Mouse (Mus musculus) ES-E14 (cell line): Measurements from ENCODE around the gene Vash2. TPM values are rescaled to one million over a fixed set of nuclear protein-coding genes. Genes with fewer than 3 reads are reported as not detected.

ENCODE experiments used
- DNase-seq: peaks from one replicate; pipeline ENCODE4 v3.0.0-alpha.2; 2013; ENCODE audit warnings: low read depth, low spot score
- H3K27ac ChIP-seq: 2 replicates; pipeline ENCODE4 v1.5.1; 2012; ENCODE audit warnings: low read depth, mild to moderate bottlenecking, low read length, moderate library complexity, mixed read lengths; ENCODE audit not compliant: poor library complexity, insufficient read depth, severe bottlenecking
- H3K36me3 ChIP-seq: 2 replicates; pipeline ENCODE4 v1.6.1; 2012; ENCODE audit warnings: mild to moderate bottlenecking, low read length, moderate library complexity, mixed read lengths; ENCODE audit not compliant: control insufficient read depth, poor library complexity, insufficient read depth, severe bottlenecking
- H3K4me1 ChIP-seq, 2 experiments: fragments of 150-350 bp in 1 of 2; sonication (generic) in 1 of 2; 2 replicates each; pipeline ENCODE4 v1.6.1; 2012; ENCODE audit warnings: low read length in 2 of 2, mild to moderate bottlenecking in 1 of 2, mixed read lengths in 1 of 2; ENCODE audit not compliant: control insufficient read depth in 2 of 2, insufficient read depth in 2 of 2, poor library complexity in 1 of 2
- H3K4me3 ChIP-seq, 2 experiments: fragments of 150-350 bp in 1 of 2; sonication (generic) in 1 of 2; 2 replicates each; pipeline ENCODE4 v1.5.1; 2012; ENCODE audit warnings: low read length in 2 of 2, low read depth in 1 of 2, mild to moderate bottlenecking in 1 of 2, mixed read lengths in 1 of 2; ENCODE audit not compliant: insufficient read depth in 1 of 2, poor library complexity in 1 of 2, severe bottlenecking in 1 of 2
- H3K9ac ChIP-seq: 2 replicates; pipeline ENCODE4 v1.6.1; 2012; ENCODE audit warnings: low read depth, mild to moderate bottlenecking, low read length, mixed read lengths; ENCODE audit not compliant: poor library complexity, insufficient read depth, severe bottlenecking
- H3K9me3 ChIP-seq: fragments of 150-350 bp; sonication (generic); 2 replicates; pipeline ENCODE4 v1.6.1; 2012; ENCODE audit warnings: low read depth, mild to moderate bottlenecking, low read length; ENCODE audit not compliant: control insufficient read depth, insufficient read depth
- CHD2 ChIP-seq: IDR thresholded peaks from 2 replicates; pipeline ENCODE4 v1.6.1; 2014; ENCODE audit warnings: mild to moderate bottlenecking, low read depth, low read length, inconsistent platforms
- HCFC1 ChIP-seq: IDR thresholded peaks from 2 replicates; pipeline ENCODE4 v1.6.1; 2012; ENCODE audit warnings: low read length, inconsistent platforms, borderline replicate concordance; ENCODE audit not compliant: insufficient read depth
- MAFK ChIP-seq: IDR thresholded peaks from 2 replicates; pipeline ENCODE4 v1.6.1; 2014; ENCODE audit warnings: mild to moderate bottlenecking, low read depth, low read length, inconsistent platforms; ENCODE audit not compliant: insufficient read depth
- ZC3H11A ChIP-seq: IDR thresholded peaks from 2 replicates; pipeline ENCODE4 v1.6.1; 2012; ENCODE audit warnings: low read depth, mild to moderate bottlenecking, inconsistent platforms, low read length, borderline replicate concordance
- ZNF384 ChIP-seq: IDR thresholded peaks from 2 replicates; pipeline ENCODE4 v1.6.1; 2012; ENCODE audit warnings: low read depth, low read length, inconsistent platforms
- in situ Hi-C, 2 experiments: fragments of 600-800 bp; cut with MboI; formaldehyde crosslinking; loops; one replicate each; pipeline ENCODE4 v1.15.1; 2025; ENCODE audit warnings: low sequenced_read_pairs in 2 of 2, inconsistent platforms in 1 of 2; ENCODE audit not compliant: unreplicated experiment in 2 of 2
- total RNA-seq: library from RNA; depleted of rRNA; stranded (reverse); fragments of 300-350 nt; gene quantifications from 2 replicates; pipeline ENCODE4 v1.2.3, GENCODE M21; 2012

Gene Vash2
- total RNA-seq, 1 experiment, result 2.6 TPM

DNA sequence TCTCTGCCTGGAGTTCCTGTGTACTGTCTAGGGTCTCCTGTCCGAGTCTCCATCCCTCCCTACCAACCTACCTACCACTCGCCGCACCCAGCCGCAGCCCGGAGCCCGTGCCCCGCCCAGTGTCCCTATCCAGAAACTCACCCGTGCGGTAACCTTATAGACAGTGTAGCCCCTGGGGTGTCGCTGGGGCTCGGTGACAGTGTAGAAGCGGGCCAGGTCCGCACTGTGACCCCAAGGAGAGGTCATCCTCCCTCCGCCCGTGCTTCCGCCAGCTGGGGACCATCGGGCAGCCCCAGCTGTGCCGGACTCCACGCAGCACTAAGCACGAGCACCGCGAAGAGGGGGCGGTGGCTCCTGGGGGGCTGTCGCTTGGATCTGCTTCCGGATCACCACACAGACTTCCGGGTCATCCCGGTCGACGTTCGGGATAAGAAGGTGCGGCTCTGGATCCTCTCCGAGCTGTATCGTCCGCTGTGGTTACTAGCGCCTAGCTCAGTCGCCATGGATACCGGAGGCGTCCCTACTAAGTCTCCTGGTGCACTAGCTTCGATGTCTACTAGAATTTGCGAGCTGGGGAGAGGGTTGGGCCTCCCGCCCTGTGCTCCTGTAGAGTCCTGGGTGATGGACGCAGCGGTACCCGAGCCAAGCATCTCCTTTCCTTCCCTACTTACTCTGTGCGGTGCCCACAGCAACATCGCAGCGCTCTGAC is 67.5 kb downstream of the Vash2 start, which contains the start of gene Rps6kc1:
Gene Rps6kc1 (minus strand): TSS at position 356 of the 709 bp plus-strand sequence.
- Histone ChIP-seq H3K27ac (no peak within 1 kb of the TSS), H3K36me3 (no peaks in the 10 kb centered on the region), H3K4me3 (peak within 1 kb of the TSS; percentile 78 to 85), H3K9me3 (no peaks in the 10 kb centered on the region), H3K9ac (peak within 1 kb of the TSS; percentile 82), H3K4me1 (peaks cover 0 to 4% of the 10 kb centered on the region in 2 experiments; a peak in 2 of 4 replicates)
- peak; percentile 62 for DNase-seq
- in situ Hi-C loops, result no loop called here
- TF ChIP-seq MAFK (no peak), HCFC1 (peak; percentile 65; the same call in 1 of the 2 replicates)

DNA sequence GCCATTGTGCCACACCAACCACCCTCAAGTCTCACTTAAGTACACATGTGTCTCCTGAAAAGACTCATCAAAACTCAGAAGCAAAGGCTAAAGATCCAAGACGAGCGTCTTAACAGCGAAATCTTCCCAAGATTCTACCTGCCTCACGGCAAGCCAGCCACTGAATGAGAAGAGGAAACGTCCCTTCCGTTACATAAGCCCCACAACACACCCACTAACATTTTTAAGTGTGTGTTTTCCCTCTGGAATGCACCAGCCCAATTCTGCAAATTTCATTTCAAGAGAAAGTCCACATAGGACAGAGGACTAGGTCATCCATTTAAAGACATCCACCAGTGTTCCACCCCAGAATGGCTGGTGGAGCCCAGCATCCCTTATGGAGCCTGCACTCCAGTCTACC is 68.3 kb downstream of the Vash2 start:
- Histone ChIP-seq H3K4me3 (peak overlapping the region; percentile 78 to 85), H3K9me3 (no peaks in the 10 kb centered on the region), H3K27ac (no peak overlapping the region), H3K9ac (peak overlapping the region; percentile 75), H3K4me1 (peaks cover 0 to 4% of the 10 kb centered on the region in 2 experiments; a peak in 2 of 4 replicates), H3K36me3 (no peaks in the 10 kb centered on the region)
- TF ChIP-seq ZNF384, result no peak
- no peak for TF ChIP-seq MAFK
- TF ChIP-seq CHD2, result no peak
- TF ChIP-seq HCFC1, result no peak
- in situ Hi-C loops, result no loop called here
- no peak for DNase-seq

DNA sequence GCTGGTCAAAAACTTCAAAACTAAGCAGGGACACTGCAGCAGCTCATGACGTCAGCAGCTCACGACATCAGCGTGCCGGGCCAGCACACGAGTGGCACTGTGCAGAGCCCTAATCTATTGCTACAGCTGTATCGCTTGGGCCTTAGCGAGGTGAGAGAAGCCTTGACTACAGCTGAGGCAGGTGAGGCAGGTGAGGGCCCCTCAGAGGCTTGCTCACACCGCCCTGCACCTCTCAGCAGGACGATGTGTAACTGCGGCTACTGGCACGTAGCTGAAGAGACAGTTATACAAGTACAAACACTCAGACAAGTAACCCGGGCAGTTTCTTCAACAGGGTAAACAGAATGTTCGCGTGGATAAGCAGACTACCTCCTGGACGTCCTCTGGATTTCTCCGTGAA is 74.4 kb downstream of the Vash2 start:
- H3K9me3 ChIP-seq, result no peaks in the 10 kb centered on the region
- H3K4me3 ChIP-seq, result no peak overlapping the region
- no peak for TF ChIP-seq MAFK
- TF ChIP-seq HCFC1, result no peak
- TF ChIP-seq CHD2, result no peak
- no peak for TF ChIP-seq ZC3H11A
- no peak for TF ChIP-seq ZNF384
- no peaks in the 10 kb centered on the region; the same call in 1 of the 2 replicates for H3K36me3 ChIP-seq
- no peak for DNase-seq
- in situ Hi-C loops, result no loop called here
- H3K27ac ChIP-seq, result no peak overlapping the region
- no peak overlapping the region for H3K9ac ChIP-seq
- H3K4me1 ChIP-seq, result no peaks in the 10 kb centered on the region; a peak in 1 of 4 replicates

DNA sequence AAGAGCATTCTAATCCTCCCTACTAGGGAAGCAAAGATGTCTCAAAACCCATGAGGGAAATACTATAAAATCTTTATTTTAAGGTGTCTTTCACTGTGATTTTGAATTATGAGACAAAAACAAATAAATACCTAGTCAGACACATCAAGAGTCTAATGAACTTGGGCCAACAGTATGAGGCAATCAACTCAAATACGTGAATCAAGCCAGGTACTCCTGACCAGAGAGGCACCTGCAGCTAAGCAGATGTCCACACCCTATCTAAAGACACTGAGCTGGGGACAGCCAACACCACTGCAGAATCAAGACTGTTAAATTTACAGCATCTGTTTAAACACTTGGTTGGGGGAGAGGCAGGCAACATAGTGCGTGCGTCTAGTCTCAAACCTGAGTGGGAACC is 75.0 kb downstream of the Vash2 start:
- H3K27ac ChIP-seq, result no peak overlapping the region
- no peak overlapping the region for H3K4me3 ChIP-seq
- in situ Hi-C loops, result no loop called here
- DNase-seq, result no peak
- TF ChIP-seq HCFC1, result no peak
- no peak for TF ChIP-seq ZC3H11A
- TF ChIP-seq CHD2, result no peak
- no peak for TF ChIP-seq MAFK
- TF ChIP-seq ZNF384, result no peak
- H3K4me1 ChIP-seq, result no peaks in the 10 kb centered on the region; a peak in 1 of 4 replicates
- no peaks in the 10 kb centered on the region for H3K9me3 ChIP-seq
- no peaks in the 10 kb centered on the region; the same call in 1 of the 2 replicates for H3K36me3 ChIP-seq
- no peak overlapping the region for H3K9ac ChIP-seq
